Mouse (Mus musculus) cerebellum, adult 2 months (tissue): ENCODE data around the gene Ccdc34.

Experiments
- CTCF ChIP-seq: fragments of 200-500 bp; IDR thresholded peaks from 2 replicates; pipeline ENCODE4 v1.5.1; 2011; ENCODE audit warnings: low read depth, mild to moderate bottlenecking, control low read depth, low read length, moderate library complexity, borderline replicate concordance; ENCODE audit not compliant: insufficient read depth
- POLR2A ChIP-seq: fragments of 200-500 bp; IDR thresholded peaks from 2 replicates; pipeline ENCODE4 v1.6.1; 2011; ENCODE audit warnings: low read length, control low read depth, borderline replicate concordance; ENCODE audit not compliant: insufficient read depth

DNA sequence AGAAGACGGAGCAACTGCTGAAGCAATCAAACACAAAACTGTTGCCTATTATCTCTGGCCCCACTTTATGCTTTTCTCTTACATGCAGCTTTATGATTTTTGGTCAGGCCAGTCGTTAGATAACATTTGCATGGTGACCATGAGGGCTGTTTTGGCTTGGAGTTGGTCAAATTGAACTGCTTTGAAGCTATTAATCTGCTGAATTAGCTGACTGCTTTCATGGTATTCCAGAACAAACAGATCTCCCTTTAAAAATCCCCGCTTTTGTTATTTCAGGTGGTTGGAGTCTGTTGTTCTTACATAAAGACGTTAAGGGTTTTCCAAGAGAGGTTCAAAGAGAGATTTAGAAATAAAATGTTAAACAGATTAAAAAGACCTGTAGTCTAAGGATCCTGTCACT, 40.8 kb downstream of the Ccdc34 start:
- TF ChIP-seq POLR2A (no peak), CTCF (no peak)
